Mouse (Mus musculus) heart, embryonic 11.5 days (tissue): Measurements from ENCODE around the gene Sh3bp5. TPM values are rescaled to one million over a fixed set of nuclear protein-coding genes. Genes with fewer than 3 reads are reported as not detected.

ENCODE experiments used
- ATAC-seq: fragments of 200-750 bp; cut with Nextera tagmentation; replicated peaks from 2 replicates; pipeline ENCODE4 v1.8.0; 2017; ENCODE audit warnings: moderate library complexity; ENCODE audit not compliant: insufficient number of reproducible peaks, low FRiP score, low TSS enrichment
- H3K27ac ChIP-seq: fragments of 300-500 bp; sonication (generic); 2 replicates; pipeline ENCODE4 v1.5.1; 2014; ENCODE audit warnings: mild to moderate bottlenecking, low read depth, low read length
- H3K27me3 ChIP-seq: fragments of 300-500 bp; sonication (generic); 2 replicates; pipeline ENCODE4 v1.6.1; 2014; ENCODE audit warnings: mild to moderate bottlenecking, low read length, mixed read lengths; ENCODE audit not compliant: control insufficient read depth, insufficient read depth
- H3K36me3 ChIP-seq: fragments of 300-500 bp; sonication (generic); 2 replicates; pipeline ENCODE4 v1.6.1; 2014; ENCODE audit warnings: mild to moderate bottlenecking, low read length, moderate library complexity, mixed read lengths; ENCODE audit not compliant: control insufficient read depth, insufficient read depth
- H3K4me1 ChIP-seq: fragments of 300-500 bp; sonication (generic); 2 replicates; pipeline ENCODE4 v1.6.1; 2014; ENCODE audit warnings: low read length; ENCODE audit not compliant: control insufficient read depth, insufficient read depth
- H3K4me2 ChIP-seq: fragments of 300-500 bp; sonication (generic); 2 replicates; pipeline ENCODE4 v1.6.1; 2014; ENCODE audit warnings: mild to moderate bottlenecking, moderate library complexity
- H3K4me3 ChIP-seq: fragments of 300-500 bp; sonication (generic); 2 replicates; pipeline ENCODE4 v1.5.1; 2014; ENCODE audit warnings: low read depth, low read length
- H3K9ac ChIP-seq: fragments of 300-500 bp; sonication (generic); 2 replicates; pipeline ENCODE4 v1.6.1; 2014; ENCODE audit warnings: mild to moderate bottlenecking, low read depth, low read length, moderate library complexity
- H3K9me3 ChIP-seq: fragments of 300-500 bp; sonication (generic); replicated peaks from 2 replicates; pipeline ENCODE4 v1.6.1; 2016; ENCODE audit warnings: low read length; ENCODE audit not compliant: control insufficient read depth
- WGBS: fragments of 180-500 bp; shearing (Covaris S2); extraction: QIAGEN DNeasy Blood & Tissue Kit; methylation state at CpG from one replicate; pipeline ENCODE4 v1.1.7; 2014; ENCODE audit not compliant: insufficient replicate concordance; 5-methylcytosine and 5-hydroxymethylcytosine counted together
- polyA plus RNA-seq: library from polyadenylated mRNA; unstranded; fragments of >200 nt; fragmentation: Nextera tagmentation; extraction: Ambion mirVana; gene quantifications from 2 replicates; pipeline ENCODE4 v1.2.1, GENCODE M21; 2014

Gene Sh3bp5
- polyA plus RNA-seq, 1 experiment from 2014 or later: 10.9 TPM

GRCm38 (mm10) chr14:31382276-31382675 is 53.6 kb downstream of the Sh3bp5 start:
- no peak overlapping the region for H3K4me3 ChIP-seq
- WGBS: 84% methylated on average over 8 of the region's 8 CpGs
- H3K9me3 ChIP-seq: no peaks in the 10 kb centered on the region
- ATAC-seq: no peak
- H3K4me2 ChIP-seq: no peak overlapping the region
- H3K9ac ChIP-seq: no peak overlapping the region
- H3K4me1 ChIP-seq: peaks cover 12% of the 10 kb centered on the region
- no peak overlapping the region for H3K27ac ChIP-seq
- no peaks in the 10 kb centered on the region for H3K36me3 ChIP-seq
- no peaks in the 10 kb centered on the region for H3K27me3 ChIP-seq

- Histone ChIP-seq H3K27ac (no peak overlapping the region), H3K4me3 (no peak overlapping the region), H3K4me1 (no peaks in the 10 kb centered on the region), H3K9me3 (no peaks in the 10 kb centered on the region), H3K36me3 (peaks cover 25% of the 10 kb centered on the region), H3K9ac (no peak overlapping the region), H3K4me2 (no peak overlapping the region), H3K27me3 (no peaks in the 10 kb centered on the region)
- 89% methylated on average over 3 of the region's 3 CpGs for WGBS
- ATAC-seq: no peak
Observed at GRCm38 (mm10) chr14:31376331-31376730, 59.5 kb downstream of the Sh3bp5 start.

GRCm38 (mm10) chr14:31374390-31374789 is 61.5 kb downstream of the Sh3bp5 start:
- H3K9ac ChIP-seq: no peak overlapping the region
- no peaks in the 10 kb centered on the region for H3K27me3 ChIP-seq
- no peak for ATAC-seq
- no peak overlapping the region for H3K27ac ChIP-seq
- 88% methylated on average over 6 of the region's 6 CpGs for WGBS
- no peaks in the 10 kb centered on the region for H3K4me1 ChIP-seq
- peaks cover 31% of the 10 kb centered on the region for H3K36me3 ChIP-seq
- H3K4me3 ChIP-seq: no peak overlapping the region
- H3K4me2 ChIP-seq: no peak overlapping the region
- H3K9me3 ChIP-seq: no peaks in the 10 kb centered on the region

DNA sequence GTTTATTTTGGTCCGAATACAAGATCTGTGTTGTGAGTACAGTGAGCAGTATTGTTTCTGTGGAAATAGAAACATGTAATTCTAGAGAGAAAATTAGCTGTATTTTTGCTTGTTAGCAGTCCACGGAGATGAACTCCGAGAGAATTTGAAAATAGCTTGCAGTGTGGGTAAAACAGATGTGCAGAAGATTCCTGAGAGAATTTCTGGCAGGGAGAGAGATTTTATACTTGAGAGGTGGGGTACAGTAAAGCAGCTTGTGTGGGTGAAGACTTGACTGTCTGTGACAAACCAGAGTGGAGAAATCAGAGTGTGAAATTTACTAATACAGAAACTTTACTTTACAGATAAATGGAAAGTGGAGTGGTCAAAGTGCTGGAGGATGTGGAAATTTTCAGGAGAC is 66.5 kb downstream of the Sh3bp5 start:
- Histone ChIP-seq H3K4me2 (no peak overlapping the region), H3K4me3 (no peak overlapping the region), H3K27me3 (no peaks in the 10 kb centered on the region), H3K9ac (no peak overlapping the region), H3K9me3 (no peaks in the 10 kb centered on the region), H3K4me1 (no peaks in the 10 kb centered on the region), H3K36me3 (peaks cover 23% of the 10 kb centered on the region), H3K27ac (no peak overlapping the region)
- 92% methylated on average over 3 of the region's 3 CpGs for WGBS
- no peak for ATAC-seq

DNA sequence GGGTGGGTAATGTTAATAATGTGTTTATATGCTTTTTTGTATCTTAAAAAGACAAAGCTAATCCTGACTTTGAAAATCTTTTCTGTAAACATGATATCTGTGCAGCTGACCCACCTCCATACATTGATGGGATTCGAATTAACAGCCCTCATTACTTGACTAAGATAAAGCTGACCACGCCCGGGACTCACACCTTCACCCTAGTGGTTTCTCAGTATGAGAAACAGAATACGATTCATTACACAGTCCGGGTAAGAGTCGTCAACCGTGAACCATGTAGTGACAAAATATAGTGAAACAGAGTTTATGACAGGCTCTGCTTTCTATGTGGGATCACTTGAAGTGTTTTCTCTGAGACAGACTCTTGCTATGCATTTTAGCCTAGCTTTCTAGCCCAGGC is 67.9 kb downstream of the Sh3bp5 start:
- H3K36me3 ChIP-seq: peaks cover 30% of the 10 kb centered on the region
- H3K9ac ChIP-seq: no peak overlapping the region
- WGBS: 91% methylated on average over 7 of the region's 7 CpGs
- no peak overlapping the region for H3K4me2 ChIP-seq
- no peaks in the 10 kb centered on the region for H3K4me1 ChIP-seq
- no peak overlapping the region for H3K27ac ChIP-seq
- no peak for ATAC-seq
- no peaks in the 10 kb centered on the region for H3K27me3 ChIP-seq
- H3K9me3 ChIP-seq: no peaks in the 10 kb centered on the region
- no peak overlapping the region for H3K4me3 ChIP-seq

DNA sequence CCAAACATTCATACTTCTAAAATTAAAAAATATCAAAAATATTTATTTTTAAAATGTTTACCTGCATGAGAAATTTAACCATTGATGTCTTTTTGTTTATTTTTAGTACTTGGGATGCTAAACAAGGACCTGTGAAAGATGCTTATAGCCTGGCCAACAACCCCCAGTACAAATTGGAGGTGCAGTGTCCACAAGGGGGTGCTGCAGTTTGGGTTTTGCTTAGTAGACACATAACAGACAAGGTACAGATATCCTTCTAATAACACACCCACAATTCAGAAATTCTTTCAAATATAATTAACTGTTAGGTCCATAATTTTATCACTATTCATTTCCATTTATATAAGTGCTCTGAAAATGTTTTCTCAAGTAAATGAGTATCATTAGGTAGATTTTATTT is 70.5 kb downstream of the Sh3bp5 start:
- no peak for ATAC-seq
- H3K36me3 ChIP-seq: peaks cover 26% of the 10 kb centered on the region
- H3K4me2 ChIP-seq: no peak overlapping the region

DNA sequence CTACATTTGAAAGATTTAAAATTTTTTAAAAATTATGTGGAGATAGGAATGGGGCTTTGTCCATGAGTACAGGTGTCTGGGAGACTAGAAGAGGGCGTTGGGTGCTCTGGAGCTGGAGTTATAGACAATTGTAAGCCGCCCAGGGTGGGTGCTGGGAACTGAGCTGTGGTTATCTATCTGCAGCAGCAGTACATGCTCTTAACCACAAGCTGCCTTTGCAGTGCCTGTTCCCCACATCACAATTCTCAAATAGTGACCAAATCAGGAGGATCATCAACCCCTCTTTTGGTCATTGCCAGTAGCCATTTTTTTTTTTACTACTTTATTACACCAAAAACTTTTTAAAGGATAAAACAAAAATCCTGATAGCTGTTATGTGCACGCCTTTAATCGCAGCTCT is 71.3 kb downstream of the Sh3bp5 start:
- no peak overlapping the region for H3K9ac ChIP-seq
- H3K36me3 ChIP-seq: peaks cover 26% of the 10 kb centered on the region

More for the DNA sequence above, 70.5 kb downstream of the Sh3bp5 start:
- Histone ChIP-seq H3K9me3 (no peaks in the 10 kb centered on the region), H3K27me3 (no peaks in the 10 kb centered on the region), H3K27ac (no peak overlapping the region), H3K4me3 (no peak overlapping the region), H3K9ac (no peak overlapping the region), H3K4me1 (no peaks in the 10 kb centered on the region)

DNA sequence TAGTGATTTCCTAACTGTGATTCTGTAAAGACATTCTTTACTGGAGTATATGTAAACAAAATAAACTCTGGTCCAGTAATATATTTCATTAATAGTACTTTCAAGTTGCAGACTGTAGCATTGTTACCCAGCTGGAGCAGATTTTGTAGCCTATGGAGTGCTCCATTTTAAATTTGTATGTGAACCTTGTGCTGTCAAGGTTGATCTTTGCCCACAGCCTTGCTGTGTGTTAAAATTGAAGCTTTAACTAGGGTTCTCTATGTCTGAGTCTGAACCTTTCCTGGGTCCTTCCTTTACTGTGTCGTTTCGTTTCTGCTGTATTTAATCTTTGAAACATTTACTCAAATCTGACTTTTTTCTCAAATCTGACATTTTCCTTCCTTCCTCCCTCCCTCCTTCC is 73.6 kb downstream of the Sh3bp5 start:
- no peak overlapping the region for H3K4me3 ChIP-seq
- H3K9ac ChIP-seq: no peak overlapping the region
- no peaks in the 10 kb centered on the region for H3K4me1 ChIP-seq
- WGBS: 91% methylated on average over 2 of the region's 2 CpGs
- peaks cover 26% of the 10 kb centered on the region for H3K36me3 ChIP-seq
- no peak overlapping the region for H3K4me2 ChIP-seq
- H3K27ac ChIP-seq: no peak overlapping the region
- ATAC-seq: no peak
- no peaks in the 10 kb centered on the region for H3K9me3 ChIP-seq
- H3K27me3 ChIP-seq: no peaks in the 10 kb centered on the region

More for the DNA sequence above, 71.3 kb downstream of the Sh3bp5 start:
- Histone ChIP-seq H3K4me3 (no peak overlapping the region), H3K27me3 (no peaks in the 10 kb centered on the region), H3K4me2 (no peak overlapping the region), H3K9me3 (no peaks in the 10 kb centered on the region), H3K4me1 (no peaks in the 10 kb centered on the region), H3K27ac (no peak overlapping the region)
- no peak for ATAC-seq
- whole genome bisulfite sequencing: 89% methylated on average over 4 of the region's 4 CpGs

DNA sequence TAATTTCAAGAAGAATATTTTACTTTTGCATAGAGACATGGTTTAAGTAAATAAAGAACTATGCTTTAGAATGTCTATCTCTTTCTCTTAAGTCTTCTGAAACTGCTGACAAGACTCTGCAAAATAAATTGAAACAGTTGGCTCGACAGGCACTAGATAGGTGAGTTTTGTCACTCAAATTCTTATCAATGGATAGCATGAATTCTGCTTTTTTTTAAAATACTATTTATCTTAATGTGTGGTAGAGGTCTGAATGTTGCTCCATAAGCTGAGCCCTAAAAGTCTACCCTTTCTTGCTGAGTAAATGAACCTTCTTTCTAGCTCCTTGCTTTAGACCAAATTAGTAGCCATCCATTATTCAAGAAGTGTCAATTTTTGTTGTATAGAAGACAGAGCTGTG is 90.5 kb downstream of the Sh3bp5 start:
- 0 out of 2 replicates have a peak, but pooled peaks cover 2% of the 10 kb centered on the region for H3K4me1 ChIP-seq
- H3K4me2 ChIP-seq: no peak overlapping the region
- no peak overlapping the region for H3K4me3 ChIP-seq
- no peaks in the 10 kb centered on the region for H3K27me3 ChIP-seq
- H3K27ac ChIP-seq: no peak overlapping the region
- ATAC-seq: no peak
- H3K36me3 ChIP-seq: peaks cover 8% of the 10 kb centered on the region
- WGBS: 78% methylated on average over 1 of the region's 1 CpGs
- H3K9ac ChIP-seq: no peak overlapping the region
- H3K9me3 ChIP-seq: no peaks in the 10 kb centered on the region
